Mouse (Mus musculus) layer of hippocampus, adult 2 months (tissue): ENCODE data around the gene Dmrt1. TPM values are rescaled to one million over a fixed set of nuclear protein-coding genes. Genes with fewer than 3 reads are reported as not detected.
A peak's percentile ranks its signal among the peaks of the same experiment; 100 is the strongest.

Source experiments
- DNase-seq, 2 experiments: peaks; one replicate each; pipeline ENCODE4 v3.0.0; 2022; ENCODE audit warnings: low spot score in 2 of 2
- H3K27ac ChIP-seq: fragments of 200-600 bp; 2 replicates; pipeline ENCODE4 v1.8.1; 2022
- H3K4me3 ChIP-seq: fragments of 200-600 bp; 2 replicates; pipeline ENCODE4 v1.8.1; 2022; ENCODE audit warnings: mild to moderate bottlenecking
- CTCF ChIP-seq: fragments of 200-600 bp; conservative IDR thresholded peaks from 2 replicates; pipeline ENCODE4 v1.8.1; 2022; ENCODE audit warnings: antibody characterized with exemption, mild to moderate bottlenecking, moderate library complexity
- total RNA-seq, 2 experiments: library from RNA; stranded (reverse); gene quantifications; 2 replicates each; pipeline ENCODE4 v1.2.3; 2021

Gene Dmrt1
- total RNA-seq, 2 experiments from 2014 or later = not detected

DNA sequence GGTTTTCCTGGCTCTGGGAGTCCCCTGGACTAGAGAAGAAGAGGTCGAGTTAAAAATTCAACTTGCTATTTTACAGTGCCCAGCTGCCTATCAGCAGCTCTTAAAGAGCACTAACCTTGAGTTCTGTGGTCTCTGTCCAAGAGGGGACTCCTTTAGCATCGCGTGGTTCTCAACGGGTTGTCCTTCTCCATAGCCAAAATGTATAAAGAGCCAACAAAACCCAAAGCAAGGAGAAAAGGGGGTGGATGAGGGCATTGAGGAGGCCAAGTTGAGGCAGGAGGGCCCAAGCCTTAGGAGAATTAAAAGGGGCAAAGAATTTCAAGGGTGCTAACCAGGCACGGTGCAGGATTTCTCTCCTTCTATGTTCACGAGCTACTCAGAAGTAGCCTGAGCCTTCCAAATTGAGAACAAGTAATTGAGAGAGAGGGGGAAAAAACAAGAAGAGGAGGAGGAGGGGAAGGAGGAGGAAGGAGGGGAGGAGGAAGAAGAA is 107.4 kb downstream of the Dmrt1 start:
- DNase-seq = no peak
- no peak overlapping the region for H3K27ac ChIP-seq
- no peak for TF ChIP-seq CTCF
- H3K4me3 ChIP-seq = no peak overlapping the region

DNA sequence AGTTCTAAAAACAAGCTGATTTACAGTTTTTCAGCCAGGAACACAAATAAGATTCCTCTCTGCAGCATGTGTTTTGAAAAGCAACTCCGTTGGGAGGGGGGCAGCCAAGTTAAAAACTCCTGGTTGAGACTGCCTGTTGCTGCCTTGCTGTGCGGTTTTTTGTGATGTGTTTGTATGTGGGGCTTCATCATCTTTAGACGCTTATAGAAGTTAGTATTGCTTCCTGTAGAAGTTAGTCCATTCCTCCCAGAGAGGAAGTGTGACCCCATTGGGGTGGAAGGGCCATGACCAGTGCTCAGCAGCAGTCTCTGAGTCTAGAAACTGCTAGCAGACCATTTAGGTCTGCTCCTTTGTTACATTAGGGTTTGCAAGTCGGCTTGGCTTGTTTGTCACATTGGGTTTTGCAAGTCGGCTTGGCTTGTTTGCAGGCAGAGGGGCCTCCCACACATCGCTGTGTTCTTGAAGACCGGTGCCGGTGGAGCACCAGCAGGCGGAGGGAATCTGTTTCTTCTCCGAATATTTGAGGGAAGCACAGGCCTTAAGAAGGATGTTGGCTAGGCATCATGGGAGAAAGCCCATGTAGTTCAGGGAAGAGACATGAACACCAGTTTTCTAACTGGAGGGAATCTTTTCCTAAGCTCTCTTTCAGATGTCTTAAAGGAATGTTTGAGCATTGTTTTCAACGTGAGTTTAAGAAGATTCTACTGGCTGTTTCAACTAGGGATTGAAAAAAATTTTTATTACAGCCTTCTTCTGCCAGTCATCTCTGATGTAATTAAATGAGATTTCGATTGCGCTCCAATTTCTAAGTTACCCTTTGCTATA is 108.3 kb downstream of the Dmrt1 start:
- no peak overlapping the region for H3K4me3 ChIP-seq
- TF ChIP-seq CTCF = no peak
- no peak for DNase-seq

DNA sequence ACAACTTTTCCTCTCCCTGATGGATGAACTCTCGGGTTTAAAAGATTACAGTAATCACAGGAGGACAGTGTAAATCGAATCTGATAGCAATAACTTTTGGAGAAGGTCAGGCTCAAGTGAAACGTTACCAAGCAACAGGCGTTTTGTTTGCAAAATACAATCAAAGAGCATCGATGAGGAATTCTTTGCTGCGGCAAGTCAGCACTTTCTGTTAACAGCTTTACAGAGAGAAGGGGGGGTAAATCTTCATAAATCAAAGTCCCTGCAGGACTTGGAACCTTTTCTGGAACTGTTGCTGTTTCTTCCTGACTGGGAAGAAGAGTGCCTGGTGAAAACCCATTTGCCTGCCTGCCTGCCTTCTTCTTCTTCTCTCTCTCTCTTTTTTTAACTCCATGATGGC is 110.5 kb downstream of the Dmrt1 start:
- no peak overlapping the region for H3K27ac ChIP-seq
- TF ChIP-seq CTCF = no peak
- DNase-seq = no peak
- no peak overlapping the region for H3K4me3 ChIP-seq

More for the DNA sequence above, 108.3 kb downstream of the Dmrt1 start:
- no peak overlapping the region for H3K27ac ChIP-seq

DNA sequence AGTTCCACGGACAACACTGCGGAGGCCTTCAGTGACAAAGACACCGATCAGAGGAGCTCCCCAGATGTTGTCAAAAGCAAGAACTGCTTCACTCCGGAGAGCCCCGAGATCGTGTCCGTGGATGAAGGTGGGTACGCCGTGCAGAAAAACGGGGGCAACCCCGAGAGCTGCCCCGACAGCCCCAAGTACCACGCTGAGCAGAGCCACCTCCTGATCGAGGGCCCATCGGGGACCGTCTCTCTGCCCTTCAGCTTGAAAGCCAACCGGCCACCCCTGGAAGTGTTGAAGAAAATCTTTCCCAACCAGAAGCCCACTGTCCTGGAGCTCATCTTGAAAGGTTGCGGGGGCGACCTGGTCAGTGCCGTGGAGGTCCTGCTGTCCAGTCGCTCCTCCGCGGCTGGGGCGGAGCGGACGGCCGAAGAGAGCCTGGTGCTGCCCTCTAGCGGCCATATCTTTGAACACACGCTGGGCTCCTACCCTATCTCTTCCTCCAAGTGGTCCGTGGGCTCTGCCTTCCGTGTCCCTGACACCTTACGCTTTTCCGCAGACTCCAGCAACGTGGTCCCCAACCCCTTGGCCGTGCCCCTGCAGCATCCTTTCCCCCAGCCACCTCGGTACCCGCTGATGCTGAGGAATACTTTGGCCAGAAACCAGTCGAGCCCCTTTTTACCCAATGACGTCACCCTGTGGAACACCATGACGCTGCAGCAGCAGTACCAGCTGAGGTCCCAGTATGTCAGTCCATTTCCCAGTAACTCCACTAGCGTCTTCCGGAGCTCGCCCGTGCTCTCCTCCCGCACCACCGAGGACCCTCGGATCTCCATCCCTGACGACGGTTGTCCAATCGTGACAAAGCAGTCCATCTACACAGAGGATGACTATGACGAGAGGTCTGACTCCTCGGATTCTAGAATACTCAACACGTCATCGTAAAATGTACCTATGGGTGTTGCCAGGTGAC is 117.2 kb downstream of the Dmrt1 start:
- peak; percentile 91 for TF ChIP-seq CTCF
- DNase-seq = peak; percentile 13 to 63
- Histone ChIP-seq H3K27ac (no peak overlapping the region), H3K4me3 (peak overlapping the region; percentile 23; the same call in 1 of the 2 replicates)

DNA sequence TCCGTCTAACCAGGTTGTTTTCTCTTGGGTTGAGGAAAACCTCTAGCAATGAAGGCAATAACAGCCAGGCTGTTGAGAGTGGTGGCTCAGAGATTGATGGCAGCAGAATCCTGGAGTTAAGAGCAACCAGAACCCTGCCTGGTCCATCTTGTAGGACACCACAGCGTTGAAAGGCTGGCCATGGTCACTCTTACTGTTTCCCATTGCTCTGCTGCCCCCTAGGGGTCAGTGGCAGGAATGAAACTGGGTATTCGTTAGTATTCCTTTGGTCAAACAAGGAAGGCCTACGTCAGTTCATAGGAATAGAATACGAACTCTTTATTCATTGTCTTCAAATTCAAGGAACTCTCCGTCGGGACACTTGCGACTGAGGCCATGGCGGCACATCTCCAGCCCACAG is 123.1 kb downstream of the Dmrt1 start:
- H3K4me3 ChIP-seq = no peak overlapping the region
- DNase-seq = peak; percentile 47 to 62
- TF ChIP-seq CTCF = peak; percentile 98
- no peak overlapping the region for H3K27ac ChIP-seq

DNA sequence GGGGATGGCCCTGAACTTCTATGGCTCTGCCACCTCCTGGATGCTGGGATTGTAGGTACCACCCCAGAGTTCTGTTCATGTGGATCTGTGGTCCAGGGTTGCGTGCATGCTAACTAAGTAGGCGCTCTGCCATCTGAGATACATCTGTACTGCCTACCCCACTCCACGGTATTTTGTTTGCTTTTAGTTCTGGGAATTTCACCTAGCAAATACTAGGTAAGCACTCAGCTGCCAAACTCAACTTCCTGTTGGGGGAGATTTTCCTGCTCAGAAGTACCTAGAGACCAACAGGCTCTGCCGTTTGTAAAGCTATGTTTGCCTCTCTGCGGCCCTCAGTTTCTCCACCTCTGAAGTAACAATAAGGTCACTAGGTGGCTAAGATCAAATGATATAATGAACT is 129.7 kb downstream of the Dmrt1 start:
- DNase-seq = no peak
- Histone ChIP-seq H3K27ac (no peak overlapping the region), H3K4me3 (no peak overlapping the region)
- TF ChIP-seq CTCF = no peak

DNA sequence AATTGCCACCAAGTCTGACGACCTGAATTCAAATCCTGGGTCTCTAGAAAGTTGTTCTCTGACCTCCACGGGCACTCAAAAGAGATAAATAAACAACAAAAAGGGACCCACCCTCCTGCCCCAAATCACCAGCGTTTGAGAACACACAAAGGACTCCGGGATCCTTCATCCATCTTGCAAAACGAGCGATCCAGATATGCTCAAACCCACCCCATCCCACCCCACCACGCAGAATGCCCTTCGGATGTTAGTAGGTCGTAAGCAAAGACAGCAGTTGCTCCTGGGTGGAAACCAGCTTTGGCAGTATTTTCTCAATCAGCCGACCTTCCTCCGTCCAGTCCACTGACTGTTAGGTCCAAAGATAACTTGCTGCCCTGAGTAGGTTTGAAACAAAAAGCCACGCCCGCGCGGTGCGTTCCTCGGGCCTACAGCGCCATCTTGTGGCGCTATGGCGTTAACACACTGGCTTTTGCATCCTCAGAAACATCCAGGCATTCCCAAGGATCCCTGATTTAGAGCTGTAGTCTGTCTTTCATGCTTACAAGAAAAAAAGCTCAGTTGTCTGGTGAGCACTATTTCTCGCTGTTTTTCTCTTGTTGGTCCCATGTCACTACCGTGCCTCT is 130.3 kb downstream of the Dmrt1 start:
- H3K27ac ChIP-seq = no peak overlapping the region
- DNase-seq = peak; percentile 36 to 67
- TF ChIP-seq CTCF = peak; percentile 96
- H3K4me3 ChIP-seq = peak overlapping the region; percentile 25; the same call in 1 of the 2 replicates

DNA sequence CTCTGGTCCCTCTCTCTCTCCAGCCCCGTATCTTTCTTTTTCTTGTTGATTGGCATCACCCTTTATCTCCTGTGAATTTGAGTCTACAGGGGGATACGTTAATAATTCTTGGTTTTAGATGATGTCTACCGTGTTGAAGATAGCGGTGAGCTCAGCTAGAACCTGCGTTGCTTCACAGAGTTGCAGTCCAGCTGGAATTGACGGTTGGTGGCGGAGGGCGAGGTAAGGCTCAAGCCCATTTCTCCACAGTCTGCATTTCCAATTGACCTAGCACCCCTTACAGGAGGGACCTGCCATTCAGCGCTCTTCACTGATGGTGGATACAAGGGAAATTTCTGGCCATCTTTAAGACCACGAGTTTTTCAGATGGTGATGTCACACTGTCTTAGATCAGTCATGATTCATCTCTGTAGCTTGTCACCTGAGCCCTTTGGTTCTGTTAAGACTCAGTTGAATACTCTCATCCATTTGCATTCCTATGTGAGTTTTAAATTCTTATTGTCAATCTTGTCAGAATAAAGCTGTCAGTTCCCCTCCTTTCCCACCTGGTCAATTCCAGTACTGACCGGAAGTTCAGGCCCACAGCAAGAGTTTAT is 133.4 kb downstream of the Dmrt1 start:
- no peak for TF ChIP-seq CTCF
- no peak for DNase-seq
- H3K4me3 ChIP-seq = no peak overlapping the region
- H3K27ac ChIP-seq = no peak overlapping the region

DNA sequence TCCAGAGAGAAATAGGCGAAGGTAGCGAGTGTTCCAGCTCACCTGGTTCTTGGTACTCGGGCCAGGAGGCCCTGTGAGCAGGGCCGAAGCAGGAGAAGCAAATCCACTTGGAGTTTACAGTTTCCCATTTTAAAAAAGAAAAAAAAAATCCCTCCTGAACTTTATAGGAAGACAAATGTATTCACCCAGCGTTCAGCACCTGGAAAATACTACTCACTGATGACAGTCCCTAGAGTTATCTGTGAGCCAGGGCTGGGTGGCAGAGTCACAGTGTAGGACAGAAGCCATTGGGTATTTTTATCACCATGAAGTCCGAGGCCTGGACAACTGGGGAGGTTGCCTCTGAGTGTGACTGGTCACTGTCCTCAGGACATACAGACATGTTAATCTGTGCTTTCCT is 136.4 kb downstream of the Dmrt1 start:
- TF ChIP-seq CTCF = no peak
- DNase-seq = no peak
- Histone ChIP-seq H3K4me3 (no peak overlapping the region), H3K27ac (no peak overlapping the region)

DNA sequence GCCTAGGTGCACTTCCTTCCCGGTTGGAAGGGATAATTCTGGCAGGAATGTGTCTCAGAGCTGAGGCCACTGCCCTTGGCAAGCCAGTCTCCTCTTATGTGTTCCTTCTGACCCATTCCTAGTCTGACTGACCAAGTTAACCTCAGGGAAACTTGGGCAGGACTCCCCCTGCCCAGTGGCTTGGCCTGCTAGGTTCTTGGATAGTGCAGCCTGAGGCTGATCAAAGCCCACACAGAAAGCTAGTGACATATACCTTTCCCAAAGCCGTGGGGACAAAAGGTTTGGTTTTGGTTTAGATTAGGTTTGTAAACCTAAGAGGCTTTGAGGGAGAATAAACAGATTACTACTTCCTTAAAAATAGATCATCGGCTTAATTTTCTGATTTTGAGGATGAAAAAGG is 141.7 kb downstream of the Dmrt1 start:
- DNase-seq = no peak
- TF ChIP-seq CTCF = no peak
- Histone ChIP-seq H3K27ac (no peak overlapping the region), H3K4me3 (no peak overlapping the region)

DNA sequence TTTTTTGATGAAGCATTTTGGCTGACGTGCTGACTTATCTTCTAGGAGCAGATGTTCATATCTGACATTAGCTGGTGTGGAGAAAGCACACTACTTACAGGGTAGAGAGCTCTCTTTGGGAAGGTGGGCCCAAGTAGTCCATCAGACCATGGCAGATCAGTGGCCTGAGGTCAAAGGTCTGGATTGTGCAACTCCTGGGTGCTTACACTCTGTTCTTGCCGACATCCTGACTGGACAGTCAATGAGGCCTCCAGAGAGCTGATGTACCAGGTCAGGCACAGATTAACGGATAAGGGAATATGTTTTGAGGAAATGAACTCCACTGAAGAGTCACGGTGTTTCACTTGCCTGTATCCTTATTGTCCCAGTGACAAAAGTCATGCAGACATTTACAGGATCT is 143.3 kb downstream of the Dmrt1 start:
- no peak for TF ChIP-seq CTCF
- no peak for DNase-seq
- no peak overlapping the region for H3K4me3 ChIP-seq
- no peak overlapping the region for H3K27ac ChIP-seq

DNA sequence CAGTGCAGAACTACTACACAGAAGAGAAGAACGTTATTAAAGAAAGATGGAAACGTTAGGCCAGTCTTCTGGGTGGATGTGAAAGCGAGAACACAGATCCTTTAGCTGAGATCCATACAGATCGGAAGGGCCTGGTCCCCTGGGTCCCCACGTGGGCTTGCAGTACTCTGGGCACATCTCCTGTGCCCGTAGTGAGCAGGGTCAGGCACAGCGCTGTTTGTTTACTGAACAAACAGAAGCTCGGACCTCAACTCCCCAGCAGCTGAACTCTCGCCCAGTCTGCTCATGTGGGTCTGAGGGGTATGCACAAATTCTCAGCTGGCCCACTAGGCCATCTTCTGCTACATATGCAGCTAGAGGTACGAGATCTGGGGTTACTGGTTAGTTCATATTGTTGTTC is 145.1 kb downstream of the Dmrt1 start:
- Histone ChIP-seq H3K4me3 (no peak overlapping the region), H3K27ac (no peak overlapping the region)
- TF ChIP-seq CTCF = no peak
- no peak for DNase-seq
